Mouse (Mus musculus): ENCODE results near the gene Olfr1418. TPM values are rescaled to one million over a fixed set of nuclear protein-coding genes. Genes with fewer than 3 reads are reported as not detected.

The Olfr1418 gene
- total and polyA plus RNA-seq, 2 experiments, result not detected

DNA sequence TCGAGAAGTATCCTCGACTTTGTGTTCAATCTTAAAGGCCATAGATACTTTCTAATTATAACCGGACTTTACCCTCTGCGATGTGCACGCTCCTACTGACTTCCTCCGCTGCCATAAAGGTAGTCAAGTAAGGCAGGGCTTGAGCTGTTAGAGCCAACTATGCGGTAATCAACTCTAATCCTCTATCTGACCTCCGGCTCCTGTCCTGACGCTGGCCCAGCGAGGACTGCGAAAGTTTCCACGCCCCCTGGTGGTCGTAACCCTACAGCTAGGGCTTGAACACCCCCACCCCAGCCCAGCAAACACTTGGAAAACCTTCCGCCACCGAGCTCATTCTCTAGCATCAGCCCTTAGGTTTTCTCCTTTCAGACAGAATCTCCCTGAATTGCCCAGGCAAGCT is 41.1 kb downstream of the Olfr1418 start:
- H3K27me3 ChIP-seq (ENCODE audit: control insufficient read depth, insufficient read depth, low read length), result peaks cover 7% of the 10 kb centered on the region; the same call in 1 of the 2 replicates
- no peak overlapping the region for H3K4me3 ChIP-seq (ENCODE audit: insufficient read depth, low read depth, low read length)
- peak; percentile 67 for TF ChIP-seq CTCF (IDR thresholded peaks at IDR 0.05; ENCODE audit: low read depth, low read length)
- no peak for TF ChIP-seq POLR2A (IDR thresholded peaks at IDR 0.05; ENCODE audit: extremely low read depth, insufficient read depth, low read length)
- no peaks in the 10 kb centered on the region for H3K36me3 ChIP-seq (ENCODE audit: control insufficient read depth, insufficient read depth, low read length)
- no peak overlapping the region for H3K27ac ChIP-seq (replicated peaks; ENCODE audit: insufficient read depth, low read depth, low read length)
- no peak for DNase-seq (ENCODE audit: extremely low read depth, low read depth, low spot score)
- H3K79me2 ChIP-seq (ENCODE audit: control insufficient read depth, insufficient read depth, low read length), result no peaks in the 10 kb centered on the region
- H3K9ac ChIP-seq (ENCODE audit: low read depth, low read length), result no peak overlapping the region
- H3K4me1 ChIP-seq (ENCODE audit: control insufficient read depth, insufficient read depth, low read length), result no peaks in the 10 kb centered on the region; the same call in 1 of the 2 replicates
- WGBS, result 6% methylated on average over 15 of the region's 15 CpGs

DNA sequence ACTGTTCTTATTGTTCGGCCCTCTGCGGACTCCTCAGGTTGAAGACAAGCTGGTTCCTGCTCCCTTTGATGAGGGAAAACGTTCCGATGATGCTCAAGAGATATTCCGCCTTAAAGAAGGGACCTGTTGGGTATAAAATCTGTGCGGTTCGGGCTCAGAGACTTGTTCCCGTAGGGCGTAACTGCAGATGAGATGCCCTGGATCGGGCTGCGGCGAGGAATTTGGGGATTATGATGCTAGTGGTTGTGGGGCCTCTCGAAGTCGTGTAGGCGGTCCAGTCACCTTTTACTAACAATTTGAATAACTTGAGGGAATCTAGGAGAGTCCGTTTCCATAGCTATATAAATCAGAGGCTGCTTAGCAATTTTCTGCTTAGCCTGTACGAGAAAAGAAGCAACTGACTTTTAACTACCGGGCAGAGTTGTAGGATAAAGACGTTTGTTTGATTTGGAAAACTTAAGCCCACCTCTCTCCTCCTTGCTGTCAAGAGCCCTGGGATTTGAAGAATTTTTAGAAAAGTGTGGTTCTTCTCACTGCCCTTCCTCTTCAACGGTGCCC is 41.6 kb downstream of the Olfr1418 start, which contains the start of gene Stx3:
TSS of gene Stx3 (minus strand) at position 261 of the 558 bp plus-strand sequence.
- 2% methylated on average over 20 of the region's 20 CpGs for WGBS
- Histone ChIP-seq H3K27ac (replicated peaks; ENCODE audit: insufficient read depth, low read depth, low read length) (no peak within 1 kb of the TSS), H3K27me3 (ENCODE audit: control insufficient read depth, insufficient read depth, low read length) (peaks cover 7% of the 10 kb centered on the region; the same call in 1 of the 2 replicates), H3K4me3 (ENCODE audit: insufficient read depth, low read depth, low read length) (peak within 1 kb of the TSS; percentile 72), H3K4me1 (ENCODE audit: control insufficient read depth, insufficient read depth, low read length) (no peaks in the 10 kb centered on the region; the same call in 1 of the 2 replicates), H3K9ac (ENCODE audit: low read depth, low read length) (peak within 1 kb of the TSS; percentile 77), H3K36me3 (ENCODE audit: control insufficient read depth, insufficient read depth, low read length) (no peaks in the 10 kb centered on the region), H3K79me2 (ENCODE audit: control insufficient read depth, insufficient read depth, low read length) (no peaks in the 10 kb centered on the region)
- no peak for DNase-seq (ENCODE audit: extremely low read depth, low read depth, low spot score)
- no peak for TF ChIP-seq CTCF (IDR thresholded peaks at IDR 0.05; ENCODE audit: low read depth, low read length)
- no peak for TF ChIP-seq POLR2A (IDR thresholded peaks at IDR 0.05; ENCODE audit: extremely low read depth, insufficient read depth, low read length)

DNA sequence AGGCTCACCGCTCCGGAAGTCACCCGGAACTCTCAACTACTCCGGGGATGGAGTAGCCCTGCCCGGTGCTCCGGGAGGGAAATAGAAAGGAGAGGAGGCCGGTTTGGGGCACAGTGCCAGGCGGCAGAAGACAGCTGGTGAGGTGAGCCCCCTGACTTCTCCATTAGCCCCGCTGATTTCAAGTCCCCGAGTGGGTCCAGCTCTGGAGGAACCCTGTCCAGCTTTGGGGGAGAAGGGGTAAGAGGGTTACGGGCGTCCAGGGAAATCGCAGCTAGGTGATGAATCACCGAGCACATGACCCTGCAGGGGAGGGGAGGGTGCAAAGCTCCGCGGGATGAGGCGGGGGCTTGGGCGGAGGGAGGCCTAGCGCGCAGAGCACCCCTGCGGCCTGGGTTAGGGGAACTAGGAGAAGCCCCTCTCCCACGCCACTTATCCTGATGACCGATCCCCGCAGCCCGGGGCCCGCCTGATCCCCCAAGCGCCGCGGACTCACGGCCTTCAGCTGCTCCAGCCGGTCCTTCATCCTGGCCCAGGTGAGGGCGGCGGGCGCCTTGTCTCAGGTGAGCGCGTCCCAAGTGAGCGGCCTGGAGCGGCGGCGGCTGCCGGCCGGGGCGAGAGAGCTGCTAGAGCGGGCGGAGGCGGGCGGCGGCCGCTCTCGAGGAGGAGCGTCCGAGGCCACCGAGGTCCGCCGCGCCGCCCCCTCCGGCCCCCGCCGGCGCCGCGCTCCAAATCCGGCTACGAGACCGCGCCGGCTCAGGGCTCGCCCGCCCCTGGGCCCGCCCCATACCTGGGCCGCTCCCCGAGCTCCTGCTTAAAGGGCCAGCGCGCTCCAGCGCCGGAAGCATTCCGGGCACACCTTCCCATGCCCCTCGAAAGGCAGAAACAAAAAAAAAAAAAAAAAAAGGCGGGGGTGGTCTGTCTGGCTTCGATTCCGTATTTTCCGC is 42.4 kb downstream of the Olfr1418 start:
- Histone ChIP-seq H3K9ac (ENCODE audit: low read depth, low read length) (peak overlapping the region; percentile 77), H3K36me3 (ENCODE audit: control insufficient read depth, insufficient read depth, low read length) (no peaks in the 10 kb centered on the region), H3K27ac (replicated peaks; ENCODE audit: insufficient read depth, low read depth, low read length) (no peak overlapping the region), H3K27me3 (ENCODE audit: control insufficient read depth, insufficient read depth, low read length) (peaks cover 7% of the 10 kb centered on the region; the same call in 1 of the 2 replicates), H3K4me3 (ENCODE audit: insufficient read depth, low read depth, low read length) (peak overlapping the region; percentile 72), H3K4me1 (ENCODE audit: control insufficient read depth, insufficient read depth, low read length) (no peaks in the 10 kb centered on the region; the same call in 1 of the 2 replicates), H3K79me2 (ENCODE audit: control insufficient read depth, insufficient read depth, low read length) (no peaks in the 10 kb centered on the region)
- 1% methylated on average over 83 of the region's 83 CpGs for WGBS
- no peak for TF ChIP-seq CTCF (IDR thresholded peaks at IDR 0.05; ENCODE audit: low read depth, low read length)
- TF ChIP-seq POLR2A (IDR thresholded peaks at IDR 0.05; ENCODE audit: extremely low read depth, insufficient read depth, low read length), result no peak
- no peak for DNase-seq (ENCODE audit: extremely low read depth, low read depth, low spot score)

DNA sequence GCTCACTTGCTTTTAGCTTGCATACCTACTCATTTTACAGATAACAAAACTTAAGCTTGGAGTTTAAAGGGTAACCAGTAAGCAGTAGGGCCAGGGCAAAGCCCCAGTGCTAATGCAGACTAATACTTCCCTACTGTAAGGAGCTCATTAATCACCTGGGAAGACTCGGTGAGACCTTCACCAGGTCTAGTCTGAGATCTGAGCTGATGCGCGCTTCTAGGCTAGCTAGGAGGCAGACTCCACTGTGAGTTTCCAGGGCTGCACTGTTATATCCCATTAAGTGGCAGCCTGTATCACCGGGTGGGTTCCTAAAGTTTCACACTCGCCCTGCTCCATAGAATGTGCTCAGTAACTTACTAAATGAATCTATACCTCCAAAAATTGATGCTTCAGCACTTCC is 43.3 kb downstream of the Olfr1418 start:
- H3K27ac ChIP-seq (replicated peaks; ENCODE audit: insufficient read depth, low read depth, low read length), result no peak overlapping the region
- no peak for DNase-seq (ENCODE audit: extremely low read depth, low read depth, low spot score)
- peaks cover 7% of the 10 kb centered on the region; the same call in 1 of the 2 replicates for H3K27me3 ChIP-seq (ENCODE audit: control insufficient read depth, insufficient read depth, low read length)
- H3K4me1 ChIP-seq (ENCODE audit: control insufficient read depth, insufficient read depth, low read length), result no peaks in the 10 kb centered on the region; the same call in 1 of the 2 replicates
- no peak overlapping the region for H3K9ac ChIP-seq (ENCODE audit: low read depth, low read length)
- no peaks in the 10 kb centered on the region for H3K79me2 ChIP-seq (ENCODE audit: control insufficient read depth, insufficient read depth, low read length)
- H3K36me3 ChIP-seq (ENCODE audit: control insufficient read depth, insufficient read depth, low read length), result no peaks in the 10 kb centered on the region
- TF ChIP-seq CTCF (IDR thresholded peaks at IDR 0.05; ENCODE audit: low read depth, low read length), result no peak
- H3K4me3 ChIP-seq (ENCODE audit: insufficient read depth, low read depth, low read length), result no peak overlapping the region
- 49% methylated on average over 5 of the region's 5 CpGs for WGBS

DNA sequence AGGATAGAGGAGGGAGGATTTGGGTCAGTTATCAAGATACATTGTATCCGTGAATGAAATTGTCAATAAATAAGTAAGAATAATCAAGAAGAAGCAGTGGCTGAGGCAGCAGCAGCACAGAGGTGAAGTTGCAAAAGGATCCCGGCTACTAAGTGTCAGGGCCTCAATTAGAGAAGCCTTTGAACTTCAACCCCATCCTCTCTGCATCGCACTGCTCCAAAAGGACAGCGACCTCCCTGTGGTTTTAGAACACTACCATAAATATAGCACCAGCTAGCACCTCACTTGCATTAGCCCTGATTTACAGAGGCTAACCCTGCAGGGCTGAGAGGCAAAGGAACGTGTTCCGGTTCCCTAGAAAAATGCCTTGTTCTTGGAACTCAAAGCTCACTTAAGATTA is 44.2 kb downstream of the Olfr1418 start:
- Histone ChIP-seq H3K27me3 (ENCODE audit: control insufficient read depth, insufficient read depth, low read length) (peaks cover 7% of the 10 kb centered on the region; the same call in 1 of the 2 replicates), H3K27ac (replicated peaks; ENCODE audit: insufficient read depth, low read depth, low read length) (no peak overlapping the region)
- TF ChIP-seq POLR2A (IDR thresholded peaks at IDR 0.05; ENCODE audit: extremely low read depth, insufficient read depth, low read length), result no peak

More for the DNA sequence above, 44.2 kb downstream of the Olfr1418 start:
- Histone ChIP-seq H3K9ac (ENCODE audit: low read depth, low read length) (no peak overlapping the region), H3K4me3 (ENCODE audit: insufficient read depth, low read depth, low read length) (no peak overlapping the region), H3K79me2 (ENCODE audit: control insufficient read depth, insufficient read depth, low read length) (no peaks in the 10 kb centered on the region), H3K4me1 (ENCODE audit: control insufficient read depth, insufficient read depth, low read length) (no peaks in the 10 kb centered on the region; the same call in 1 of the 2 replicates), H3K36me3 (ENCODE audit: control insufficient read depth, insufficient read depth, low read length) (no peaks in the 10 kb centered on the region)
- WGBS, result 60% methylated on average over 6 of the region's 6 CpGs
- DNase-seq (ENCODE audit: extremely low read depth, low read depth, low spot score), result no peak
